Mouse (Mus musculus) limb, embryonic 11.5 days (tissue): ENCODE data around the gene Klf12. TPM values are rescaled to one million over a fixed set of nuclear protein-coding genes. Genes with fewer than 3 reads are reported as not detected.

Experiments used
- ATAC-seq: fragments of 200-750 bp; cut with Nextera tagmentation; 2 replicates; pipeline ENCODE4 v1.8.0; 2017; ENCODE audit warnings: low read depth; ENCODE audit not compliant: insufficient number of reproducible peaks, low FRiP score, low TSS enrichment
- DNase-seq: peaks from one replicate; pipeline ENCODE4 v3.0.0-alpha.2; 2015; ENCODE audit warnings: low spot score
- H3K27ac ChIP-seq: fragments of 300-500 bp; sonication (generic); replicated peaks from 2 replicates; pipeline ENCODE4 v1.5.1; 2014; ENCODE audit warnings: low read depth, mild to moderate bottlenecking, low read length
- H3K27me3 ChIP-seq: fragments of 300-500 bp; sonication (generic); 2 replicates; pipeline ENCODE4 v1.6.1; 2014; ENCODE audit warnings: mild to moderate bottlenecking, low read length, mixed read lengths; ENCODE audit not compliant: control insufficient read depth, insufficient read depth
- H3K36me3 ChIP-seq: fragments of 300-500 bp; sonication (generic); 2 replicates; pipeline ENCODE4 v1.6.1; 2014; ENCODE audit warnings: mild to moderate bottlenecking, low read length, moderate library complexity, mixed read lengths; ENCODE audit not compliant: control insufficient read depth, insufficient read depth
- H3K4me1 ChIP-seq: fragments of 300-500 bp; sonication (generic); 2 replicates; pipeline ENCODE4 v1.6.1; 2014; ENCODE audit warnings: low read length, mixed read lengths; ENCODE audit not compliant: control insufficient read depth, insufficient read depth
- H3K4me2 ChIP-seq: fragments of 300-500 bp; sonication (generic); 2 replicates; pipeline ENCODE4 v1.6.1; 2014; ENCODE audit warnings: low read depth, mild to moderate bottlenecking, moderate library complexity; ENCODE audit not compliant: severe bottlenecking
- H3K4me3 ChIP-seq: fragments of 300-500 bp; sonication (generic); 2 replicates; pipeline ENCODE4 v1.5.1; 2014; ENCODE audit warnings: low read depth, low read length
- H3K9ac ChIP-seq: fragments of 300-500 bp; sonication (generic); 2 replicates; pipeline ENCODE4 v1.6.1; 2014; ENCODE audit warnings: mild to moderate bottlenecking, low read length
- H3K9me3 ChIP-seq: fragments of 300-500 bp; sonication (generic); 2 replicates; pipeline ENCODE4 v1.6.1; 2016; ENCODE audit warnings: low read length; ENCODE audit not compliant: control insufficient read depth
- WGBS: fragments of 180-500 bp; shearing (Covaris S2); extraction: QIAGEN DNeasy Blood & Tissue Kit; methylation state at CpG from one replicate; pipeline ENCODE4 v1.1.7; 2014; 5-methylcytosine and 5-hydroxymethylcytosine counted together
- polyA plus RNA-seq: library from polyadenylated mRNA; unstranded; fragments of >200 nt; fragmentation: Nextera tagmentation; extraction: Ambion mirVana; gene quantifications from 2 replicates; pipeline ENCODE4 v1.2.1, GENCODE M21; 2014

Klf12 gene
- polyA plus RNA-seq, 1 experiment from 2014 or later = 33.3 TPM

- no peaks in the 10 kb centered on the region for H3K36me3 ChIP-seq
- H3K9ac ChIP-seq = no peak overlapping the region
- WGBS = 85% methylated on average over 4 of the region's 4 CpGs
- DNase-seq (no peak), ATAC-seq (no peak)
- H3K9me3 ChIP-seq = no peaks in the 10 kb centered on the region
- H3K4me3 ChIP-seq = no peak overlapping the region
- no peaks in the 10 kb centered on the region for H3K4me1 ChIP-seq
- no peak overlapping the region for H3K4me2 ChIP-seq
- no peaks in the 10 kb centered on the region for H3K27me3 ChIP-seq
- no peak overlapping the region for H3K27ac ChIP-seq
Observed at GRCm38 (mm10) chr14:100079620-100080019, 204.9 kb downstream of the Klf12 start.

- no peak for ATAC-seq
Observed at GRCm38 (mm10) chr14:100072431-100073195, 211.9 kb downstream of the Klf12 start.

GRCm38 (mm10) chr14:100069543-100070090, 214.9 kb downstream of the Klf12 start:
- H3K27ac ChIP-seq = no peak overlapping the region
- no peak for DNase-seq
- 23% methylated on average over 2 of the region's 2 CpGs for WGBS

More at GRCm38 (mm10) chr14:100072431-100073195, 211.9 kb downstream of the Klf12 start:
- WGBS = 87% methylated on average over 12 of the region's 12 CpGs
- Histone ChIP-seq H3K9me3 (no peaks in the 10 kb centered on the region), H3K4me1 (no peaks in the 10 kb centered on the region), H3K27me3 (no peaks in the 10 kb centered on the region), H3K4me2 (no peak overlapping the region), H3K27ac (no peak overlapping the region), H3K4me3 (no peak overlapping the region), H3K9ac (no peak overlapping the region), H3K36me3 (no peaks in the 10 kb centered on the region)
- no peak for DNase-seq

GRCm38 (mm10) chr14:100068715-100069114, 215.8 kb downstream of the Klf12 start:
- no peak overlapping the region for H3K27ac ChIP-seq
- DNase-seq (no peak), ATAC-seq (no peak)
- H3K9ac ChIP-seq = no peak overlapping the region
- no peaks in the 10 kb centered on the region for H3K36me3 ChIP-seq
- H3K27me3 ChIP-seq = no peaks in the 10 kb centered on the region
- no peaks in the 10 kb centered on the region for H3K4me1 ChIP-seq
- H3K4me3 ChIP-seq = no peak overlapping the region
- H3K4me2 ChIP-seq = no peak overlapping the region
- no peaks in the 10 kb centered on the region for H3K9me3 ChIP-seq
- 59% methylated on average over 5 of the region's 5 CpGs for WGBS

More at GRCm38 (mm10) chr14:100069543-100070090, 214.9 kb downstream of the Klf12 start:
- H3K4me1 ChIP-seq = no peaks in the 10 kb centered on the region
- no peak for ATAC-seq
- H3K9ac ChIP-seq = no peak overlapping the region
- no peaks in the 10 kb centered on the region for H3K27me3 ChIP-seq
- no peak overlapping the region for H3K4me2 ChIP-seq
- no peaks in the 10 kb centered on the region for H3K36me3 ChIP-seq
- no peak overlapping the region for H3K4me3 ChIP-seq
- H3K9me3 ChIP-seq = no peaks in the 10 kb centered on the region

- Histone ChIP-seq H3K9me3 (no peaks in the 10 kb centered on the region), H3K9ac (no peak overlapping the region), H3K36me3 (peaks cover 2% of the 10 kb centered on the region; the same call in 1 of the 2 replicates), H3K4me1 (no peaks in the 10 kb centered on the region), H3K4me2 (no peak overlapping the region), H3K27ac (no peak overlapping the region), H3K4me3 (no peak overlapping the region), H3K27me3 (no peaks in the 10 kb centered on the region)
- WGBS = 91% methylated on average over 1 of the region's 1 CpGs
- DNase-seq (no peak), ATAC-seq (no peak)
Observed at GRCm38 (mm10) chr14:100062516-100062915, 222.0 kb downstream of the Klf12 start.

GRCm38 (mm10) chr14:100054150-100054549, 230.3 kb downstream of the Klf12 start:
- no peak overlapping the region for H3K4me2 ChIP-seq
- H3K9ac ChIP-seq = no peak overlapping the region
- no peak overlapping the region for H3K27ac ChIP-seq
- H3K27me3 ChIP-seq = no peaks in the 10 kb centered on the region
- H3K9me3 ChIP-seq = no peaks in the 10 kb centered on the region
- H3K36me3 ChIP-seq = no peaks in the 10 kb centered on the region
- no peak for DNase-seq
- WGBS = 72% methylated on average over 2 of the region's 2 CpGs
- no peaks in the 10 kb centered on the region for H3K4me1 ChIP-seq
- no peak for ATAC-seq
- no peak overlapping the region for H3K4me3 ChIP-seq

GRCm38 (mm10) chr14:100053456-100053855, 231.0 kb downstream of the Klf12 start:
- H3K9me3 ChIP-seq = no peaks in the 10 kb centered on the region
- H3K36me3 ChIP-seq = no peaks in the 10 kb centered on the region
- no peak overlapping the region for H3K4me2 ChIP-seq
- H3K27ac ChIP-seq = no peak overlapping the region
- no peak overlapping the region for H3K4me3 ChIP-seq
- no peaks in the 10 kb centered on the region for H3K4me1 ChIP-seq
- H3K27me3 ChIP-seq = no peaks in the 10 kb centered on the region
- no peak for ATAC-seq
- H3K9ac ChIP-seq = no peak overlapping the region
- 72% methylated on average over 4 of the region's 4 CpGs for WGBS
- DNase-seq = no peak

- Histone ChIP-seq H3K27me3 (no peaks in the 10 kb centered on the region), H3K4me1 (no peaks in the 10 kb centered on the region), H3K36me3 (no peaks in the 10 kb centered on the region), H3K9ac (no peak overlapping the region), H3K9me3 (no peaks in the 10 kb centered on the region), H3K27ac (no peak overlapping the region), H3K4me3 (no peak overlapping the region), H3K4me2 (no peak overlapping the region)
- ATAC-seq (no peak), DNase-seq (no peak)
- WGBS = 77% methylated on average over 2 of the region's 2 CpGs
Observed at GRCm38 (mm10) chr14:100052876-100053275, 231.6 kb downstream of the Klf12 start.
